Mouse (Mus musculus) liver, embryonic 14.5 days (tissue): ENCODE measurements around the gene Sbk1.

Experiments used
- CTCF ChIP-seq: IDR thresholded peaks from 2 replicates; pipeline ENCODE4 v1.5.1; 2016; ENCODE audit warnings: antibody characterized with exemption, low read depth, control low read depth
- EP300 ChIP-seq: IDR thresholded peaks from 2 replicates; pipeline ENCODE4 v1.6.1; 2016; ENCODE audit warnings: antibody characterized with exemption, low read depth

DNA sequence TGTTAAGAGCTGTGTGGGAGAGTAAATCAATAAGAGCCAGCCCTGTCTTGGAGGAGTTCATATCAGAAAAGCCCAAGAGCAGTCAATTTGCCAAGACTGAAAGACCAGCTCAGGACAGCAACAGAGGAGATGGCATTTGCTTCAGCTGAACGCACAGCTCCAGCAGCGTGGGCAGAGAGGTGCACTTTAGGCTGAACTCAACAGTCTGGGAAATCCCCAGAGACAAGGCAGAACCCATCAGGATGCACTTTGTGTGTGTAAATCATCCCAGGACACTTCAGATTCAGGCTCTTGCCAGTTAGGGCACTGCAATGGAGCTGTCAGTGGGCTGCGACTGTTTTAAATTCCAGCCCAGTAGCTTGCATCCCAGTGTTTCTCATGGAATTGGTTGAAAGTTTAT is 49.7 kb upstream of the Sbk1 start:
- TF ChIP-seq CTCF = no peak
- no peak for TF ChIP-seq EP300
